Mouse (Mus musculus) MEL (cell line): ENCODE results near the gene Gclm. TPM values are rescaled to one million over a fixed set of nuclear protein-coding genes. Genes with fewer than 3 reads are reported as not detected.

Source experiments
- DNase-seq: peaks from one replicate; pipeline ENCODE4 v3.0.0; 2011; ENCODE audit warnings: low read depth, low spot score
- H3K27ac ChIP-seq: 2 replicates; pipeline ENCODE4 v1.5.1; 2012; ENCODE audit warnings: low read depth, mild to moderate bottlenecking, control low read depth, low read length, moderate library complexity; ENCODE audit not compliant: control insufficient read depth
- H3K27me3 ChIP-seq, 2 experiments: fragments of 150-350 bp in 1 of 2; sonication (generic) in 1 of 2; 2 replicates each; pipeline ENCODE4 v1.6.1; 2012; ENCODE audit warnings: low read length in 2 of 2, mild to moderate bottlenecking in 2 of 2, improper control_type of control experiment in 1 of 2, moderate library complexity in 1 of 2; ENCODE audit not compliant: insufficient read depth in 2 of 2, control insufficient read depth in 1 of 2
- H3K36me3 ChIP-seq, 2 experiments: 2 replicates each; pipeline ENCODE4 v1.6.1; 2012 to 2014; ENCODE audit warnings: low read length in 2 of 2, improper control_type of control experiment in 1 of 2, inconsistent platforms in 1 of 2, mild to moderate bottlenecking in 1 of 2; ENCODE audit not compliant: insufficient read depth in 2 of 2, control insufficient read depth in 1 of 2
- H3K4me1 ChIP-seq, 2 experiments: fragments of 150-350 bp in 1 of 2; sonication (generic) in 1 of 2; 2 replicates each; pipeline ENCODE4 v1.6.1; 2012; ENCODE audit warnings: low read length in 2 of 2, improper control_type of control experiment in 1 of 2, mild to moderate bottlenecking in 1 of 2; ENCODE audit not compliant: insufficient read depth in 2 of 2, control insufficient read depth in 1 of 2
- H3K4me3 ChIP-seq, 2 experiments: fragments of 150-350 bp in 1 of 2; sonication (generic) in 1 of 2; 2 replicates each; pipeline ENCODE4 v1.5.1; 2012; ENCODE audit warnings: low read depth in 2 of 2, low read length in 2 of 2, mild to moderate bottlenecking in 2 of 2, moderate library complexity in 2 of 2, control low read depth in 1 of 2, improper control_type of control experiment in 1 of 2; ENCODE audit not compliant: control insufficient read depth in 1 of 2, insufficient read depth in 1 of 2
- H3K79me2 ChIP-seq: 2 replicates; pipeline ENCODE4 v1.6.1; 2012; ENCODE audit warnings: mild to moderate bottlenecking, low read length, moderate library complexity; ENCODE audit not compliant: control insufficient read depth, poor library complexity, insufficient read depth
- H3K9ac ChIP-seq: 2 replicates; pipeline ENCODE4 v1.6.1; 2012; ENCODE audit warnings: low read depth, mild to moderate bottlenecking, control low read depth, low read length, moderate library complexity; ENCODE audit not compliant: control insufficient read depth, poor library complexity, severe bottlenecking
- H3K9me3 ChIP-seq: fragments of 150-350 bp; sonication (generic); replicated peaks from 2 replicates; pipeline ENCODE4 v1.6.1; 2012; ENCODE audit warnings: mild to moderate bottlenecking, low read length, improper control_type of control experiment, moderate library complexity; ENCODE audit not compliant: insufficient read depth
- CHD2 ChIP-seq: IDR thresholded peaks from 2 replicates; pipeline ENCODE4 v1.6.1; 2011; ENCODE audit warnings: low read length, improper control_type of control experiment
- CTCF ChIP-seq, 3 experiments: IDR thresholded peaks in 2 of 3; conservative IDR thresholded peaks in 1 of 3; 2 replicates each; pipeline ENCODE4 v1.5.1; 2011 to 2012; ENCODE audit warnings: low read length in 3 of 3, low read depth in 2 of 3, mild to moderate bottlenecking in 2 of 3, improper control_type of control experiment in 1 of 3, inconsistent platforms in 1 of 3, mixed read lengths in 1 of 3, moderate library complexity in 1 of 3; ENCODE audit not compliant: control insufficient read depth in 1 of 3, insufficient read depth in 1 of 3, poor library complexity in 1 of 3, severe bottlenecking in 1 of 3
- E2F4 ChIP-seq: IDR thresholded peaks from 2 replicates; pipeline ENCODE4 v1.6.1; 2011; ENCODE audit warnings: low read depth, low read length, improper control_type of control experiment, borderline replicate concordance
- ELF1 ChIP-seq: IDR thresholded peaks from 2 replicates; pipeline ENCODE4 v1.6.1; 2014; ENCODE audit warnings: low read depth, mild to moderate bottlenecking, inconsistent platforms, low read length, improper control_type of control experiment, moderate library complexity
- EP300 ChIP-seq, 2 experiments: IDR thresholded peaks; 2 replicates each; pipeline ENCODE4 v1.6.1; 2011; ENCODE audit warnings: improper control_type of control experiment in 2 of 2, low read length in 2 of 2, low read depth in 1 of 2, mild to moderate bottlenecking in 1 of 2
- GABPA ChIP-seq: IDR thresholded peaks from 2 replicates; pipeline ENCODE4 v1.6.1; 2012; ENCODE audit warnings: low read depth, mild to moderate bottlenecking, inconsistent platforms, low read length, improper control_type of control experiment, moderate library complexity
- GATA1 ChIP-seq: IDR thresholded peaks from 2 replicates; pipeline ENCODE4 v1.6.1; 2011; ENCODE audit warnings: low read depth, low read length, improper control_type of control experiment
- HCFC1 ChIP-seq: IDR thresholded peaks from 2 replicates; pipeline ENCODE4 v1.6.1; 2012; ENCODE audit warnings: low read depth, mild to moderate bottlenecking, inconsistent platforms, low read length, improper control_type of control experiment, moderate library complexity
- JUND ChIP-seq: IDR thresholded peaks from 2 replicates; pipeline ENCODE4 v1.6.1; 2011; ENCODE audit warnings: low read depth, mild to moderate bottlenecking, improper control_type of control experiment, low read length
- KAT2A ChIP-seq: conservative IDR thresholded peaks from 2 replicates; pipeline ENCODE4 v1.6.1; 2012; ENCODE audit warnings: low read depth, low read length, improper control_type of control experiment, inconsistent platforms
- MAFK ChIP-seq: IDR thresholded peaks from 2 replicates; pipeline ENCODE4 v1.6.1; 2011; ENCODE audit warnings: low read depth, mild to moderate bottlenecking, low read length, improper control_type of control experiment, borderline replicate concordance
- MYB ChIP-seq: IDR thresholded peaks from 2 replicates; pipeline ENCODE4 v1.6.1; 2011; ENCODE audit warnings: mild to moderate bottlenecking, low read depth, low read length, improper control_type of control experiment
- MYC ChIP-seq: IDR thresholded peaks from 2 replicates; pipeline ENCODE4 v1.6.1; 2011; ENCODE audit warnings: low read depth, mild to moderate bottlenecking, low read length, improper control_type of control experiment, moderate library complexity
- NELFE ChIP-seq: IDR thresholded peaks from 2 replicates; pipeline ENCODE4 v1.6.1; 2011; ENCODE audit warnings: low read depth, low read length, improper control_type of control experiment
- NRF1 ChIP-seq: IDR thresholded peaks from 2 replicates; pipeline ENCODE4 v1.6.1; 2014; ENCODE audit warnings: low read depth, mild to moderate bottlenecking, inconsistent platforms, low read length, improper control_type of control experiment, moderate library complexity; ENCODE audit not compliant: poor library complexity, insufficient read depth, severe bottlenecking
- POLR2A ChIP-seq, 2 experiments: IDR thresholded peaks; 2 replicates each; pipeline ENCODE4 v1.6.1; 2011 to 2012; ENCODE audit warnings: low read length in 2 of 2, mild to moderate bottlenecking in 2 of 2, control low read depth in 1 of 2, improper control_type of control experiment in 1 of 2, low read depth in 1 of 2, moderate library complexity in 1 of 2; ENCODE audit not compliant: control insufficient read depth in 1 of 2, insufficient read depth in 1 of 2, poor library complexity in 1 of 2
- POLR2AphosphoS2 ChIP-seq: IDR thresholded peaks from 2 replicates; pipeline ENCODE4 v1.6.1; 2011; ENCODE audit warnings: low read length, improper control_type of control experiment
- RAD21 ChIP-seq: IDR thresholded peaks from 2 replicates; pipeline ENCODE4 v1.6.1; 2011; ENCODE audit warnings: mild to moderate bottlenecking, low read depth, low read length, improper control_type of control experiment
- SIN3A ChIP-seq: IDR thresholded peaks from 2 replicates; pipeline ENCODE4 v1.6.1; 2012; ENCODE audit warnings: low read length, improper control_type of control experiment, inconsistent platforms
- SMC3 ChIP-seq: IDR thresholded peaks from 2 replicates; pipeline ENCODE4 v1.6.1; 2011; ENCODE audit warnings: low read depth, low read length, improper control_type of control experiment
- TAL1 ChIP-seq: IDR thresholded peaks from 2 replicates; pipeline ENCODE4 v1.6.1; 2012; ENCODE audit warnings: mild to moderate bottlenecking, inconsistent platforms, low read length, moderate library complexity, mixed read lengths
- TBP ChIP-seq: IDR thresholded peaks from 2 replicates; pipeline ENCODE4 v1.8.0; 2011; ENCODE audit warnings: low read depth, low read length, improper control_type of control experiment
- TCF12 ChIP-seq: IDR thresholded peaks from 2 replicates; pipeline ENCODE4 v1.6.1; 2014; ENCODE audit warnings: low read depth, mild to moderate bottlenecking, inconsistent platforms, low read length, improper control_type of control experiment, moderate library complexity
- ZC3H11A ChIP-seq: IDR thresholded peaks from 2 replicates; pipeline ENCODE4 v1.6.1; 2012; ENCODE audit warnings: low read depth, mild to moderate bottlenecking, inconsistent platforms, low read length, improper control_type of control experiment
- polyA plus RNA-seq, 2 experiments: library from polyadenylated mRNA; stranded (reverse) in 1 of 2; unstranded in 1 of 2; fragments of >175 nt in 1 of 2; fragments of >200 nt in 1 of 2; gene quantifications; 2 replicates each; pipeline versions ENCODE4 v1.2.1 to v1.2.4; 2012; ENCODE audit warnings: low replicate concordance in 2 of 2, low read depth in 1 of 2; ENCODE audit not compliant: insufficient read length in 2 of 2, insufficient read depth in 1 of 2, missing spikeins in 1 of 2
- total RNA-seq: library from RNA; depleted of rRNA; stranded (reverse); fragments of 300-350 nt; gene quantifications from 2 replicates; pipeline ENCODE4 v1.2.3, GENCODE M21; 2012

Gene Gclm
- total and polyA plus RNA-seq, 3 experiments = 123 to 334 (median 174) TPM

GRCm38 (mm10) chr3:122295511-122295910 lies 50.2 kb downstream of the Gclm start:
- TF ChIP-seq JUND (no peak), EP300 (IDR thresholded peaks at IDR 0.05; ENCODE audit: low read depth in 1 of 2, low read length in 2 of 2) (0 out of 4 replicates have a peak, but pooled peaks of 1 of the 2 experiments have one; percentile 32), RAD21 (peak; percentile 77), NELFE (no peak), ZC3H11A (peak; percentile 36), GABPA (peak; percentile 83), TBP (peak; percentile 63; the same call in 1 of the 2 replicates), SMC3 (peak; percentile 71), CTCF (IDR thresholded peaks at IDR 0.05 in 2 of 3, conservative IDR thresholded peaks at IDR 0.05 in 1 of 3; ENCODE audit: control insufficient read depth in 1 of 3, insufficient read depth in 1 of 3, low read depth in 2 of 3, low read length in 3 of 3, poor library complexity in 1 of 3, severe bottlenecking in 1 of 3) (peak; percentile 70 to 89 (median 77)), NRF1 (no peak), POLR2A (IDR thresholded peaks at IDR 0.05; ENCODE audit: control insufficient read depth in 1 of 2, insufficient read depth in 1 of 2, low read depth in 1 of 2, low read length in 2 of 2, poor library complexity in 1 of 2) (no peak), HCFC1 (peak; percentile 46; the same call in 1 of the 2 replicates), SIN3A (peak; percentile 67)
- Histone ChIP-seq H3K9ac (no peak overlapping the region; the same call in 1 of the 2 replicates), H3K27me3 (no peaks in the 10 kb centered on the region), H3K36me3 (peaks cover 0 to 15% of the 10 kb centered on the region in 2 experiments; a peak in 2 of 4 replicates), H3K4me3 (peak overlapping the region; percentile 4 to 12; a peak in 1 of 4 replicates), H3K79me2 (peaks cover 2% of the 10 kb centered on the region; the same call in 1 of the 2 replicates), H3K4me1 (peaks cover 2 to 15% of the 10 kb centered on the region in 2 experiments; a peak in 3 of 4 replicates), H3K9me3 (no peaks in the 10 kb centered on the region), H3K27ac (no peak overlapping the region)
- DNase-seq = peak; percentile 89

GRCm38 (mm10) chr3:122296979-122297378 lies 51.6 kb downstream of the Gclm start:
- Histone ChIP-seq H3K9ac (no peak overlapping the region), H3K4me3 (no peak overlapping the region), H3K79me2 (peaks cover 2% of the 10 kb centered on the region; the same call in 1 of the 2 replicates), H3K27ac (no peak overlapping the region), H3K27me3 (no peaks in the 10 kb centered on the region), H3K4me1 (peaks cover 0 to 11% of the 10 kb centered on the region in 2 experiments; a peak in 2 of 4 replicates), H3K36me3 (peaks cover 0 to 8% of the 10 kb centered on the region in 2 experiments; a peak in 2 of 4 replicates), H3K9me3 (no peaks in the 10 kb centered on the region)
- DNase-seq = no peak
- TF ChIP-seq E2F4 = no peak
- TF ChIP-seq ELF1 = no peak
- TF ChIP-seq POLR2AphosphoS2 = no peak
- no peak for TF ChIP-seq MYB
- TF ChIP-seq MAFK = no peak
- no peak for TF ChIP-seq CHD2
- no peak for TF ChIP-seq KAT2A
- TF ChIP-seq ZC3H11A = no peak
- no peak for TF ChIP-seq SIN3A
- no peak for TF ChIP-seq GATA1
- TF ChIP-seq NRF1 = no peak
- no peak for TF ChIP-seq MYC
- TF ChIP-seq CTCF (IDR thresholded peaks at IDR 0.05 in 2 of 3, conservative IDR thresholded peaks at IDR 0.05 in 1 of 3; ENCODE audit: control insufficient read depth in 1 of 3, insufficient read depth in 1 of 3, low read depth in 2 of 3, low read length in 3 of 3, poor library complexity in 1 of 3, severe bottlenecking in 1 of 3) = no peak
- no peak for TF ChIP-seq TAL1
- TF ChIP-seq TCF12 = no peak
